Mouse (Mus musculus) cerebellum, adult 11-12 months (tissue): ENCODE data around the gene Yipf4.
A peak's percentile ranks its signal among the peaks of the same experiment; 100 is the strongest.

Source experiments
- DNase-seq: peaks from one replicate; pipeline ENCODE4 v3.0.0; 2022

Yipf4 gene

DNA sequence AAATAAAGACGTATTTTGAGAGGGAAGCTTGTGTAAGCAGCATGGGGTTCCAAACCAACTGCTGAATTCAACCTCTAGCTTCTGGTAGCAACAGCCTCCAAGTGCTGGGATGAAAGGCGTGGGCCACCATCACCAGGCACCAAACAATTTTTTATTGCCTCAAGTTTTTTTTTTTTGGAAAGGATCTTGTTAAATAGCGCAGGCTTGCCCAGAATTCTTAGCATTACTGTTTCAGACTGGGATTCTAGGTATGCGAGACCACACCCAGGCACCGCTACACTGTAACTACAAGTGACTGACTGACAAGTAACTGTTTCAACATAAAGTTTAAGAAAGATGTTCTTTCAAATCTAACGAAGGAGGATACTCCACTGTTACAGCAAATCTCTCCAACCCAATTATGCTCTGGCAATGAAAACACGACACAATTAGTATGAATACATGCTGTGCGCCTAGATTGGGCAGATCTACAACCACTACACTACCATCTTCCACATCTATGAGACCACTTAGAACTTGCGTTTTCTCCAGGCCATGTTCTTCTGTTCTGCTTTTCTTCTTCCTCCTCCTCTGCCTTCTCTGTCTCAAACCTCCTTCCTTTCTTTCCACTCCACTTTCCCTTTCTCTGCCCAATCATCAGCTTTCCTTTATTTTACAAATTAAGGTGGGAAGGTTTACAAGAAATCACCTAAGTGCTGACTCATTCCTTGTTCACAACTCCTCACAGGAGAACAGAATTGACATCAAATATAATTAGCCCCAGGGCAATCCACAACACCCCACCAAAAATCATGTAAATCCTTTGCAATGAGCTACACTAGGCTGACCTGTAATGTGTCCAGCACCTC, 37.7 kb downstream of the Yipf4 start:
- DNase-seq: peak; percentile 34

GRCm38 (mm10) chr17:74527729-74528607, 38.7 kb downstream of the Yipf4 start, which contains the start of gene Birc6:
Gene Birc6 (plus strand): TSS chr17:74528295.
- peak; percentile 100 for DNase-seq

DNA sequence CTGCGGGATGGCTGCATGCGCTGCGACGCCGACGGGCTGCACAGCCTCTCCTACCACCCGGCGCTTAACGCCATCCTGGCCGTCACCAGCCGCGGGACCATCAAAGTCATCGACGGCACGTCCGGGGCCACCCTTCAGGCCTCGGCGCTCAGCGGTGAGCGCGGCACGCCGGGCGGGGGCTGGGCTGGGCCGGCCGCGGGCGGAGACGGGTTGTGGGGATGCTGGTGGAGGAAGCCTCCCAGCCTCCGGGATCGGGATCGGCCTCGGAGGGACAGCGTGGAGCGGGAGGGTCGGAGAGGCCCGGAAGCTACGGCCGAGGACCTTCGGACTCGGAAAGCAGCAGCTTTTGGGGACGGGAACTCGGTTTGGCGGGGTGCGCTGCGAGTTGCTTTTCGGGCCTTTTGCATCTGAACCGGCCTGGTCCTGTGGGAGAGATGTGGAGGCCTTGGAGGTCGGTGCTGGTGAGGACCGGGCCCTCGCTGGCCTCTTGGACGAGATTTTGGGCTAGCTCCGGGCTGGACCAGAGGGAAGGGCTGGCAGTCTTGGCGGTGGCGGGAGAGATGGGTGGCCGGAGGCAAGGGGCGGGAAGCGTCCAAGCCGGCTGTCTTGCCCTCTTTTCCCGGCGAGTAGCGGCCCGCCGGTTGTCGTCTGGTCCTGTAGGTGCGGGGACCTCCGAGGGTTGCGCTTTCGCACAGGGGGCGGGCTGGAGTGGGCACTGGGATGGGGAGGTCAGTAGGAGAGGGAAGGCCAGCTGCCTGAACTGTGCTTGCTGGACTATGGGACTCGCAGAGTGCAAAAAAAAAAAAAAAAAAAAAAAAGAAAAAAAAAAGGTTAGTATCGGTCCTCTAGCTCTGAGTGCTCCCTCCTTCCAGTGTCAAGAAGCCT, 39.6 kb downstream of the Yipf4 start:
- peak; percentile 68 for DNase-seq

DNA sequence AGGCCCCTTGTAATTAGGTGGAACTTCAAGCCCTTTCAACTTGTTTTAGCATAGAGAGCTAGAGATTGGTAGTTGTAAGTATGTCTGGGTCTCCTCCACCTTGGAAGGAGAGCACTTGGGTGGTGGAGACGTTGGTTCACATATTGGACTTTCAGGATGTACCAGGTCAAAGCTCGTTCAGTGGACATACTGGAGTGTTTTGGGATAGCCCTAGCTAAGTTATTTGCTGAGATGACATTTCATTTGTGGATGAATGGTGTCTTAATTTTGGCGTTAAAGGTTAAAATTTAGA, 40.2 kb downstream of the Yipf4 start:
- DNase-seq: no peak

DNA sequence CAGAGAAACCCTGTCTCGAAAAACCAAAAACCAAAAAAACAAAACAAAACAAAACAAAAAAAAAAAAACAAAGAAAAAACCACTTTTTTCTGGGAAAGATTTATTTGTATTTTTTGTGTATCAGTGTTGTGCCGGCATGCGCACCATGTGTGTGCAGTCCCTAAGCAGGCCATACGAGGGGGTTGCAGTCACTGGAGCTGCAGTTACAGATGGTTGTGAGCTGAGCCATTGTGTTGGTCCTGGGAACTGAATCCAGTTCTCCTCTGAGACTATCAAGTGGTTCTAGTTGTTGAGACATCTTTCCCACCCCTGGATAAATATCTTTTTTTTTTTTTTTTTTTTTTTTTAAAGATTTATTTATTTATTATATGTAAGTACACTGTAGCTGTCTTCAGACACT, 45.7 kb downstream of the Yipf4 start:
- no peak for DNase-seq

DNA sequence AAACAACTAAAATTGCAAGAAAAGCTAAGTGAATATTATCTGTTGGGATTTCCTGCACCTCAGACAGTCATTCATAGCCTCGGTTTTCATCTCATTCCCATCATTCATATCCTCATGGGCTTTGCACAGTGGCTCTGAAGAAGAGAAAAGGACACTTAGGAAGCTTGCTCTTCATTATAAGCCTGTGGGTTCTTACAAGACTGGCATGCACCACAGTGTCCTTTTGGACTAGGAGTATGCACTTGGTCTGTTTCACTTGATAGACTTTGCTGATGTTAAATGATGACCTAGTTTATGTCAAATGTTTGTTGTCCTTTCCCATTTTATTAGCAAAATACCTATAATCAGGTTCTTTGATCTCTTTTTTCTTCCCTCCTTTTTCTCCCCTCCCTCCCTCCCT, 48.2 kb downstream of the Yipf4 start:
- no peak for DNase-seq

GRCm38 (mm10) chr17:74543615-74544014, 54.3 kb downstream of the Yipf4 start:
- DNase-seq: no peak
